Mouse (Mus musculus) forebrain, embryonic 16.5 days (tissue): ENCODE measurements around the gene Slc35f5. TPM values are rescaled to one million over a fixed set of nuclear protein-coding genes. Genes with fewer than 3 reads are reported as not detected.

ENCODE experiments used
- ATAC-seq: fragments of 200-750 bp; cut with Nextera tagmentation; 2 replicates; pipeline ENCODE4 v1.8.0; 2017; ENCODE audit warnings: mild to moderate bottlenecking, moderate library complexity
- H3K27ac ChIP-seq: fragments of 300-500 bp; sonication (generic); 2 replicates; pipeline ENCODE4 v1.5.1; 2014; ENCODE audit warnings: low read length, control low read depth
- H3K27me3 ChIP-seq: fragments of 300-500 bp; sonication (generic); replicated peaks from 2 replicates; pipeline ENCODE4 v1.6.1; 2014; ENCODE audit warnings: low read length; ENCODE audit not compliant: control insufficient read depth, insufficient read depth
- H3K36me3 ChIP-seq: fragments of 300-500 bp; sonication (generic); 2 replicates; pipeline ENCODE4 v1.6.1; 2014; ENCODE audit not compliant: control insufficient read depth, insufficient read depth
- H3K4me1 ChIP-seq: fragments of 300-500 bp; sonication (generic); replicated peaks from 2 replicates; pipeline ENCODE4 v1.6.1; 2014; ENCODE audit warnings: low read length; ENCODE audit not compliant: control insufficient read depth, insufficient read depth
- H3K4me2 ChIP-seq: fragments of 300-500 bp; sonication (generic); 2 replicates; pipeline ENCODE4 v1.6.1; 2014; ENCODE audit warnings: mild to moderate bottlenecking, low read length, control low read depth
- H3K4me3 ChIP-seq: fragments of 300-500 bp; sonication (generic); replicated peaks from 2 replicates; pipeline ENCODE4 v1.5.1; 2014; ENCODE audit warnings: mild to moderate bottlenecking, low read length, control low read depth
- H3K9ac ChIP-seq: fragments of 300-500 bp; sonication (generic); replicated peaks from 2 replicates; pipeline ENCODE4 v1.6.1; 2014; ENCODE audit warnings: low read depth, low read length, control low read depth
- H3K9me3 ChIP-seq: fragments of 300-500 bp; sonication (generic); 2 replicates; pipeline ENCODE4 v1.6.1; 2016; ENCODE audit warnings: low read length; ENCODE audit not compliant: control insufficient read depth
- WGBS: fragments of 180-500 bp; shearing (Covaris S2); extraction: QIAGEN DNeasy Blood & Tissue Kit; methylation state at CpG from one replicate; pipeline ENCODE4 v1.1.7; 2014; 5-methylcytosine and 5-hydroxymethylcytosine counted together
- polyA plus RNA-seq: library from polyadenylated mRNA; unstranded; fragments of >200 nt; fragmentation: Nextera tagmentation; extraction: Ambion mirVana; gene quantifications from 2 replicates; pipeline ENCODE4 v1.2.1, GENCODE M21; 2015

The Slc35f5 gene
- polyA plus RNA-seq, 1 experiment from 2014 or later, result 32.9 TPM

- H3K9ac ChIP-seq, result 0 out of 2 replicates have a peak overlapping the region, but pooled peaks have one; percentile 9
- H3K4me2 ChIP-seq, result no peak overlapping the region
- 11% methylated on average over 10 of the region's 10 CpGs for WGBS
- H3K4me3 ChIP-seq, result no peak overlapping the region
- no peak overlapping the region for H3K27ac ChIP-seq
- H3K4me1 ChIP-seq, result peaks cover 3% of the 10 kb centered on the region; the same call in 1 of the 2 replicates
- peak; percentile 94 for ATAC-seq
- H3K27me3 ChIP-seq, result no peaks in the 10 kb centered on the region
- H3K9me3 ChIP-seq, result no peaks in the 10 kb centered on the region
- no peaks in the 10 kb centered on the region for H3K36me3 ChIP-seq
Observed at GRCm38 (mm10) chr1:125607087-125607803, 46.9 kb downstream of the Slc35f5 start.

- Histone ChIP-seq H3K9me3 (no peaks in the 10 kb centered on the region), H3K27me3 (no peaks in the 10 kb centered on the region), H3K9ac (no peak overlapping the region), H3K4me3 (no peak overlapping the region), H3K36me3 (no peaks in the 10 kb centered on the region), H3K27ac (no peak overlapping the region), H3K4me1 (no peaks in the 10 kb centered on the region), H3K4me2 (no peak overlapping the region)
- 63% methylated on average over 4 of the region's 4 CpGs for WGBS
- ATAC-seq, result no peak
Observed at GRCm38 (mm10) chr1:125624376-125625076, 64.1 kb downstream of the Slc35f5 start.

DNA sequence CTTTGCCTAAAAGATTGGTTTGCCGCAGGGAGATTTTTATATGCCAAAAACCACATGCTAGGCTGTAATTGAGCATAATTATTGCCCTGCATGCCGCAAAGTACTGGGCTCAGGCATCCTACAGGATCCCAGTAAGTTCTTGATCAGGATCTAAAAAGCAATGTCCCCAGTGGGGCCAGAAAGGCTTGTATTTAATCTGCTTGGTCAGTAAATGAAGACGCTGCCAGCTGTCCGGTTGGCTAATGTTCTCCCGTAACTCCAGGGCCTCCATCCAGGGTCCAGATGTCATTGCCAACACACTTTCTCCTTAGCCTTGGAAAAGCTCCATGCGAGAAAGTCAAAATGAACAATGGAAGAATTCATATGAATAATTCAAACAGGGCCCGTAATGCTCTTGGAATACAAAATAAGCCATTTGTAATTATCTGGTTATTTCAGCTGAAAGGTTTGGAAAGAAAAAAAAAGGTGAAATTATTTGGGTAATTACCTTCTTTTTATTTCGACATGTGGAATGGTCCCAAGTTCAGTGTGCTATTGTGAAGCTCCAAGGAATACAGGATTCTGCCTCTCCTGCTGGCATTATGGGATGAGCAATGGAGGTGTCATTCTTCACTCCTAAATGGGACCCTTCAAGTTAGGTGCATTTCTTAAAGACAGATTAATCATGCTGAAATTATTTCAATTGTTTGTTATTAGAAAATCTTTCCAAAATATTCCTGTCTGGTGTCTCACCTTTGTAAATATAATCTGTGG, 79.3 kb downstream of the Slc35f5 start:
- Histone ChIP-seq H3K4me3 (no peak overlapping the region), H3K27ac (peak overlapping the region; percentile 61), H3K9ac (no peak overlapping the region), H3K27me3 (no peaks in the 10 kb centered on the region), H3K9me3 (no peaks in the 10 kb centered on the region), H3K36me3 (no peaks in the 10 kb centered on the region), H3K4me1 (peaks cover 12% of the 10 kb centered on the region), H3K4me2 (0 out of 2 replicates have a peak overlapping the region, but pooled peaks have one; percentile 25)
- WGBS, result 15% methylated on average over 8 of the region's 8 CpGs
- ATAC-seq, result peak; percentile 86

DNA sequence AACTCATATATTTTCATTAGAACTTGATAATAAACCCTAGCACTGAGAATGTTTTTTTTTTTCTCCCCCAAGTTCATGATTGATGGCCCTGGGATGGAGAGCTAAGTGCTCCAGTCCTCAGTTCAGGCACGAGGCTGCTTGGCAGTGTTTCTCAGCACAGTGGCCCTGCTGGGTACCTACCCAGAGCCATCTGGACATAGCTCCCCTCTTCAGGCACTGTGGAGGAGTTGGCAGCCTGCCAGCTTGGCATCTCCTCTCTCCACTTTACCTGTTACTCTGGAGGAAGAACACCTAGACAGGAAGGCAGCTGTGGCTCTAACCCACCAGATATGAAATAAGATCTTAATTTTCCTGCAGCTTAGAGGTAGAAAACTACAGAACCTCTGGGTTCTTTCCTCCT, 83.2 kb downstream of the Slc35f5 start:
- no peak overlapping the region for H3K4me2 ChIP-seq
- no peak overlapping the region for H3K9ac ChIP-seq
- H3K4me1 ChIP-seq, result peaks cover 12% of the 10 kb centered on the region
- no peak overlapping the region for H3K27ac ChIP-seq
- no peaks in the 10 kb centered on the region for H3K9me3 ChIP-seq
- H3K4me3 ChIP-seq, result no peak overlapping the region
- no peaks in the 10 kb centered on the region for H3K36me3 ChIP-seq
- 25% methylated on average over 1 of the region's 1 CpGs for WGBS
- no peak for ATAC-seq
- H3K27me3 ChIP-seq, result no peaks in the 10 kb centered on the region

Other genes with a start within 250 kb of the Slc35f5 start
- 241 and 250 TPM in 2 replicates for gene Actr3, start 124.9 kb upstream of the Slc35f5 start, polyA plus RNA-seq
- gene Gpr39, start 116.4 kb downstream of the Slc35f5 start, polyA plus RNA-seq, result 0.10 TPM in 1 of 2 replicates, not detected in the other